Mouse (Mus musculus): Measurements from ENCODE around the gene Snx22. TPM values are rescaled to one million over a fixed set of nuclear protein-coding genes. Genes with fewer than 3 reads are reported as not detected.
A peak's percentile ranks its signal among the peaks of the same experiment; 100 is the strongest.

Gene Snx22
- 3.5 and 5.2 TPM in 2 replicates for polyA plus RNA-seq (2016; fragmentation: Nextera tagmentation; extraction: Ambion mirVana)

GRCm38 (mm10) chr9:66069583-66069982, at the start of gene Snx22:
TSS of gene Snx22 (minus strand) at chr9:66069719.
- H3K27me3 ChIP-seq, result peaks cover 63% of the 10 kb centered on the region
- peaks cover 14% of the 10 kb centered on the region for H3K4me1 ChIP-seq
- peak; percentile 88 for ATAC-seq (ENCODE audit: low FRiP score, low read depth)
- peak within 1 kb of the TSS; percentile 63 for H3K9ac ChIP-seq (replicated peaks)
- H3K36me3 ChIP-seq, result peaks cover 25% of the 10 kb centered on the region
- H3K4me3 ChIP-seq, result peak within 1 kb of the TSS; percentile 50
- WGBS, result 1% methylated on average over 22 of the region's 22 CpGs
- H3K4me2 ChIP-seq (replicated peaks), result peak within 1 kb of the TSS; percentile 73
- no peak within 1 kb of the TSS for H3K27ac ChIP-seq (replicated peaks)
- no peaks in the 10 kb centered on the region for H3K9me3 ChIP-seq

- Histone ChIP-seq H3K9me3 (no peaks in the 10 kb centered on the region), H3K4me2 (replicated peaks) (no peak overlapping the region), H3K9ac (replicated peaks) (no peak overlapping the region), H3K36me3 (peaks cover 28% of the 10 kb centered on the region), H3K4me3 (no peak overlapping the region), H3K27ac (replicated peaks) (no peak overlapping the region), H3K27me3 (no peaks in the 10 kb centered on the region), H3K4me1 (peaks cover 5% of the 10 kb centered on the region; the same call in 1 of the 2 replicates)
- 56% methylated on average over 8 of the region's 8 CpGs for WGBS
- ATAC-seq (ENCODE audit: low FRiP score, low read depth), result no peak
Observed at GRCm38 (mm10) chr9:66116890-66117289, 47.4 kb upstream of the Snx22 start.

GRCm38 (mm10) chr9:66114341-66114740, 44.8 kb upstream of the Snx22 start:
- Histone ChIP-seq H3K27ac (replicated peaks) (no peak overlapping the region), H3K4me1 (peaks cover 22% of the 10 kb centered on the region), H3K4me2 (replicated peaks) (no peak overlapping the region), H3K9ac (replicated peaks) (no peak overlapping the region), H3K4me3 (no peak overlapping the region), H3K9me3 (no peaks in the 10 kb centered on the region), H3K27me3 (no peaks in the 10 kb centered on the region), H3K36me3 (peaks cover 31% of the 10 kb centered on the region)
- 96% methylated on average over 3 of the region's 3 CpGs for WGBS
- no peak for ATAC-seq (ENCODE audit: low FRiP score, low read depth)

- Histone ChIP-seq H3K4me2 (replicated peaks) (no peak overlapping the region), H3K27ac (replicated peaks) (peak overlapping the region; percentile 73), H3K4me1 (peaks cover 17% of the 10 kb centered on the region), H3K36me3 (peaks cover 48% of the 10 kb centered on the region), H3K4me3 (no peak overlapping the region), H3K9me3 (no peaks in the 10 kb centered on the region), H3K9ac (replicated peaks) (no peak overlapping the region), H3K27me3 (no peaks in the 10 kb centered on the region)
- 30% methylated on average over 8 of the region's 8 CpGs for WGBS
- ATAC-seq (ENCODE audit: low FRiP score, low read depth), result no peak
Observed at GRCm38 (mm10) chr9:66110611-66111379, 41.3 kb upstream of the Snx22 start.

GRCm38 (mm10) chr9:66110126-66110525, 40.6 kb upstream of the Snx22 start:
- no peak for ATAC-seq (ENCODE audit: low FRiP score, low read depth)
- Histone ChIP-seq H3K9ac (replicated peaks) (no peak overlapping the region), H3K36me3 (peaks cover 51% of the 10 kb centered on the region), H3K27ac (replicated peaks) (peak overlapping the region; percentile 73), H3K9me3 (no peaks in the 10 kb centered on the region), H3K4me1 (peaks cover 17% of the 10 kb centered on the region), H3K4me3 (no peak overlapping the region), H3K4me2 (replicated peaks) (no peak overlapping the region), H3K27me3 (no peaks in the 10 kb centered on the region)
- WGBS, result 54% methylated on average over 8 of the region's 8 CpGs

GRCm38 (mm10) chr9:66109574-66109973, 40.1 kb upstream of the Snx22 start:
- no peaks in the 10 kb centered on the region for H3K9me3 ChIP-seq
- peaks cover 51% of the 10 kb centered on the region for H3K36me3 ChIP-seq
- H3K9ac ChIP-seq (replicated peaks), result no peak overlapping the region
- H3K4me3 ChIP-seq, result no peak overlapping the region
- peaks cover 17% of the 10 kb centered on the region for H3K4me1 ChIP-seq
- H3K4me2 ChIP-seq (replicated peaks), result no peak overlapping the region
- ATAC-seq (ENCODE audit: low FRiP score, low read depth), result no peak
- no peaks in the 10 kb centered on the region for H3K27me3 ChIP-seq
- WGBS, result 100% methylated on average over 1 of the region's 1 CpGs
- H3K27ac ChIP-seq (replicated peaks), result no peak overlapping the region

- H3K4me3 ChIP-seq, result no peak overlapping the region
- no peak overlapping the region for H3K27ac ChIP-seq (replicated peaks)
- no peak for ATAC-seq (ENCODE audit: low FRiP score, low read depth)
Observed at GRCm38 (mm10) chr9:66105168-66105567, 35.6 kb upstream of the Snx22 start.

GRCm38 (mm10) chr9:66104601-66105000, 35.1 kb upstream of the Snx22 start:
- ATAC-seq (ENCODE audit: low FRiP score, low read depth), result no peak
- Histone ChIP-seq H3K27ac (replicated peaks) (no peak overlapping the region), H3K36me3 (peaks cover 82% of the 10 kb centered on the region), H3K27me3 (no peaks in the 10 kb centered on the region), H3K4me1 (no peaks in the 10 kb centered on the region), H3K4me3 (no peak overlapping the region), H3K9ac (replicated peaks) (no peak overlapping the region), H3K4me2 (replicated peaks) (no peak overlapping the region), H3K9me3 (no peaks in the 10 kb centered on the region)
- 90% methylated on average over 4 of the region's 4 CpGs for WGBS

More at GRCm38 (mm10) chr9:66105168-66105567, 35.6 kb upstream of the Snx22 start:
- no peak overlapping the region for H3K4me2 ChIP-seq (replicated peaks)
- H3K27me3 ChIP-seq, result no peaks in the 10 kb centered on the region
- H3K9me3 ChIP-seq, result no peaks in the 10 kb centered on the region
- WGBS, result 92% methylated on average over 8 of the region's 8 CpGs
- H3K9ac ChIP-seq (replicated peaks), result no peak overlapping the region
- H3K4me1 ChIP-seq, result peaks cover 3% of the 10 kb centered on the region
- H3K36me3 ChIP-seq, result peaks cover 78% of the 10 kb centered on the region

- Histone ChIP-seq H3K4me3 (no peak overlapping the region), H3K27ac (replicated peaks) (no peak overlapping the region), H3K9ac (replicated peaks) (no peak overlapping the region), H3K27me3 (no peaks in the 10 kb centered on the region), H3K9me3 (no peaks in the 10 kb centered on the region), H3K36me3 (peaks cover 72% of the 10 kb centered on the region), H3K4me2 (replicated peaks) (no peak overlapping the region), H3K4me1 (no peaks in the 10 kb centered on the region)
- 93% methylated on average over 6 of the region's 6 CpGs for WGBS
- ATAC-seq (ENCODE audit: low FRiP score, low read depth), result no peak
Observed at GRCm38 (mm10) chr9:66102668-66103067, 33.1 kb upstream of the Snx22 start.

GRCm38 (mm10) chr9:66101577-66101976, 32.1 kb upstream of the Snx22 start:
- Histone ChIP-seq H3K27me3 (no peaks in the 10 kb centered on the region), H3K4me1 (no peaks in the 10 kb centered on the region), H3K4me3 (no peak overlapping the region), H3K9ac (replicated peaks) (no peak overlapping the region), H3K27ac (replicated peaks) (no peak overlapping the region), H3K36me3 (peaks cover 80% of the 10 kb centered on the region), H3K9me3 (no peaks in the 10 kb centered on the region), H3K4me2 (replicated peaks) (no peak overlapping the region)
- ATAC-seq (ENCODE audit: low FRiP score, low read depth), result no peak
- 88% methylated on average over 8 of the region's 8 CpGs for WGBS

- H3K4me1 ChIP-seq, result no peaks in the 10 kb centered on the region
- no peak overlapping the region for H3K4me3 ChIP-seq
- no peak overlapping the region for H3K27ac ChIP-seq (replicated peaks)
- no peak for ATAC-seq (ENCODE audit: low FRiP score, low read depth)
- 84% methylated on average over 2 of the region's 2 CpGs for WGBS
- no peak overlapping the region for H3K4me2 ChIP-seq (replicated peaks)
- H3K36me3 ChIP-seq, result peaks cover 96% of the 10 kb centered on the region
- no peak overlapping the region for H3K9ac ChIP-seq (replicated peaks)
- no peaks in the 10 kb centered on the region for H3K9me3 ChIP-seq
- H3K27me3 ChIP-seq, result no peaks in the 10 kb centered on the region
Observed at GRCm38 (mm10) chr9:66092664-66093063, 23.1 kb upstream of the Snx22 start.

GRCm38 (mm10) chr9:66091327-66092231, 22.1 kb upstream of the Snx22 start:
- ATAC-seq (ENCODE audit: low FRiP score, low read depth), result no peak
- H3K27me3 ChIP-seq, result no peaks in the 10 kb centered on the region
- H3K4me2 ChIP-seq (replicated peaks), result no peak overlapping the region
- H3K9ac ChIP-seq (replicated peaks), result no peak overlapping the region
- WGBS, result 84% methylated on average over 6 of the region's 6 CpGs
- H3K9me3 ChIP-seq, result no peaks in the 10 kb centered on the region
- peaks cover 96% of the 10 kb centered on the region for H3K36me3 ChIP-seq
- no peak overlapping the region for H3K4me3 ChIP-seq
- H3K4me1 ChIP-seq, result no peaks in the 10 kb centered on the region
- H3K27ac ChIP-seq (replicated peaks), result no peak overlapping the region
